Mouse (Mus musculus): ENCODE measurements at regions not wholly inside any gene's neighbourhood (a gene's known extent, or its start where the extent isn't known, plus 50 kb on each side); places are given as distances from the start of the nearest gene placed in this dataset.
"Not testable (repeated sequence)": the region's sequence is repeated elsewhere in the genome, so short reads cannot be mapped to it uniquely, and the experiment has no call there.

GRCm38 (mm10) chrX:50504047-50504446 lies 75.7 kb upstream of the Olfr1324 start:
- no peak overlapping the region for H3K4me3 ChIP-seq (ENCODE audit: low read depth, low read length)
- no peak for ATAC-seq
- no peaks in the 10 kb centered on the region for H3K9me3 ChIP-seq (replicated peaks; ENCODE audit: control insufficient read depth, low read length, poor library complexity, severe bottlenecking)
- H3K36me3 ChIP-seq (ENCODE audit: control insufficient read depth, insufficient read depth, low read length) = no peaks in the 10 kb centered on the region
- no peak overlapping the region for H3K27ac ChIP-seq (ENCODE audit: low read length)
- no peak overlapping the region for H3K4me2 ChIP-seq (ENCODE audit: low read length)
- H3K4me1 ChIP-seq (ENCODE audit: control insufficient read depth, insufficient read depth, low read length) = no peaks in the 10 kb centered on the region
- no peak overlapping the region for H3K9ac ChIP-seq (ENCODE audit: low read depth, low read length)
- H3K27me3 ChIP-seq (ENCODE audit: control insufficient read depth, insufficient read depth, low read depth, low read length) = no peaks in the 10 kb centered on the region
- 30% methylated on average over 3 of the region's 3 CpGs for WGBS

DNA sequence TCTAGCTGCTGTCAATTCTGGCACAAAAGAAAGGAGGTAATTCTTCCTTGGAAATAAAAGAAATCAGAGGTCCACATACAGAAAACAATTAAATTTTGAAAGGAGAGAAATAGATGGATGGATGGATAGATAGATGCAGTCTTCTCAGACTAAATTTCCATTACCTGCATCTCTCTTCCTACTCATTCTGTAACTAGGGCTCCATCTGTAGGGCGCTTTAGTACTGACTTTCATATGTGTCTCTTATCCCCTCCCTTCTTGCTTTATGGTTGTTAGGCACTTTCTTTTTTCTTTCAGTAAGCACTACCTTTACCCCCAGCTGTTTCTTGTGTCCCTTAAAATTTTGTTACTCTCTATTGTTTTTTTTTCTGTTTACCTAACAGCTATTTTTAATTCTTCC lies 72.9 kb upstream of the Olfr1324 start:
- 22% methylated on average over 1 of the region's 1 CpGs for WGBS
- no peak overlapping the region for H3K27ac ChIP-seq (ENCODE audit: low read length)
- ATAC-seq = no peak

GRCm38 (mm10) chrX:50490477-50490967 lies 62.2 kb upstream of the Olfr1324 start:
- not testable (repeated sequence) for H3K9ac ChIP-seq (ENCODE audit: low read depth, low read length); H3K27ac ChIP-seq (ENCODE audit: low read length); H3K9me3 ChIP-seq (replicated peaks; ENCODE audit: control insufficient read depth, low read length, poor library complexity, severe bottlenecking); H3K4me1 ChIP-seq (ENCODE audit: control insufficient read depth, insufficient read depth, low read length); H3K4me2 ChIP-seq (ENCODE audit: low read length); H3K36me3 ChIP-seq (ENCODE audit: control insufficient read depth, insufficient read depth, low read length); ATAC-seq; H3K4me3 ChIP-seq (ENCODE audit: low read depth, low read length); H3K27me3 ChIP-seq (ENCODE audit: control insufficient read depth, insufficient read depth, low read depth, low read length)
- 89% methylated on average over 9 of the region's 9 CpGs for WGBS

More for the DNA sequence above, 72.9 kb upstream of the Olfr1324 start:
- Histone ChIP-seq H3K4me1 (ENCODE audit: control insufficient read depth, insufficient read depth, low read length) (no peaks in the 10 kb centered on the region), H3K9me3 (replicated peaks; ENCODE audit: control insufficient read depth, low read length, poor library complexity, severe bottlenecking) (no peaks in the 10 kb centered on the region), H3K9ac (ENCODE audit: low read depth, low read length) (no peak overlapping the region), H3K4me3 (ENCODE audit: low read depth, low read length) (no peak overlapping the region), H3K36me3 (ENCODE audit: control insufficient read depth, insufficient read depth, low read length) (no peaks in the 10 kb centered on the region), H3K27me3 (ENCODE audit: control insufficient read depth, insufficient read depth, low read depth, low read length) (no peaks in the 10 kb centered on the region), H3K4me2 (ENCODE audit: low read length) (no peak overlapping the region)
